Comparison of ENCODE assay signal across 8 mouse cellular contexts in the genomic region with DNA sequence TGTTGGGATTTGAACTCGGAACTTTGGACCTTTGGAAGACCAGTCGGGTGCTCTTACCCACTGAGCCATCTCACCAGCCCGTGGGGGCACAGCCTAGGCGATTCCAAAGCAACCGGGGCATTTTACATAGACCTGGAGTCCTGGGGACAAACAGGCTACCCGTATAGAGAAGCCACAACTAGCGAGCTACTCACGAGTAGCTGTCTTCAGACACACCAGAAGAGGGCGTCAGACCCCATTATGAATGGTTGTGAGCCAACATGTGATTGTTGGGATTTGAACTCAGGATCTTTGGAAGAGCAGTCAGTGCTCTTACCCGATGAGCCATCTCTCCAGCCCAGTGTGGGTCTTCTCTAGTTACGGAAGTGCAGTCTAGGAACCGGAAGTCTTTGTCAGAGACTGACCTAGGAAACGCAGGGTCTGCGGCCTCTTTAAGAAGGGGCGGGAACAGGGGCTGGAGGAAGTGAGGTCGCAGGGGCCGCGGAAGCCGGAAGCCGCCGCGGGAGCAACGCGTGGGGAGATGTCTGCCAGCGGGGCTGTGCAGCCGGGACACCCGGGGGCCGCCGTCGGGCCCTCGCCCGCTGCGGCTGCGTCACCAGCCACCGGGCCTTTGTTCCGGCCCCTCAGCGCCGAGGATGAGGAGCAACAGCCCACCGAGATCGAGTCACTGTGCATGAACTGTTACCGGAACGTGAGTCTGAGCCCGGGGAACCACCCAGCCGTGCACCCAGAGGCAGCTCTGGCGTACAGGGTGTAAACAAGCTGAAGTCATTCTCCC. TPM values are rescaled to one million over a fixed set of nuclear protein-coding genes. Genes with fewer than 3 reads are reported as not detected.
DNase-seq lines count a peak whose midpoint lies in the region; ATAC-seq lines count a peak whose summit lies in the region.

A gene (plus strand): TSS at position 388 of the 778 bp plus-strand sequence.

- DNase-seq in adrenal gland, adult (ENCODE audit: inconsistent age in 2 of 2, low spot score in 1 of 2), result peak; percentile 92 to 97
- DNase-seq in embryo, embryonic 10.5 days (ENCODE audit: low spot score), result peak; percentile 97
- DNase-seq in gastrocnemius, postnatal 14 days, result peak; percentile 88
- DNase-seq in left cerebral cortex, postnatal 10 days (ENCODE audit: extremely low spot score in 1 of 2, low spot score in 2 of 2), result peak; percentile 88 to 93
- DNase-seq in right cerebral cortex, postnatal 25 days, result peak; percentile 90
- DNase-seq in urinary bladder, postnatal 4 days (ENCODE audit: low spot score in 2 of 2), result peak; percentile 81 to 85

- ATAC-seq in inflammation-experienced regulatory T-cells, adult 6 months, result peak; percentile 95
- peak; percentile 93 for ATAC-seq in megakaryocyte-erythroid progenitor cell, adult 5-6 weeks (replicated peaks; ENCODE audit: low FRiP score, low TSS enrichment, poor library complexity, severe bottlenecking)

- intact Hi-C loops in gastrocnemius, postnatal 14 days (cut with DNase I; ENCODE audit: low total_unique reads), result no loop called here
- intact Hi-C loops in left cerebral cortex, postnatal 10 days (cut with DNase I), result no loop called here

RNA-seq across cellular contexts. Expression of the gene that starts here (rescaled TPM):
- total RNA-seq in gastrocnemius, postnatal 14 days (2021), result 10 to 100 TPM; 17.4 to 18.1 TPM
- 10 to 100 TPM; 30.3 to 38.3 (median 37.5) TPM for polyA plus RNA-seq in inflammation-experienced regulatory T-cells, adult 6 months (2017; shearing (Covaris generic))
- 10 to 100 TPM; 38.9 to 41.3 TPM for total RNA-seq in left cerebral cortex, postnatal 10 days (2021)
- 74.5 and 83.1 TPM in 2 replicates for total RNA-seq in megakaryocyte-erythroid progenitor cell, adult 5-6 weeks (2014; fragmentation: Nextera tagmentation)
- total RNA-seq in megakaryocyte-erythroid progenitor cell, adult 5-6 weeks (2017), result 44.6 and 76.4 TPM in 2 replicates

Comparison
In these comparisons a context has a peak if more than half of its experiments do, and no peak if none do; other contexts are left out.
1. Peak in every context shown above with its lines: DNase-seq and ATAC-seq.